Mouse (Mus musculus): ENCODE data around the gene Mllt3. TPM values are rescaled to one million over a fixed set of nuclear protein-coding genes. Genes with fewer than 3 reads are reported as not detected.

Mllt3 gene
- total and polyA plus RNA-seq, 2 experiments: 0.62 to 2.6 TPM

DNA sequence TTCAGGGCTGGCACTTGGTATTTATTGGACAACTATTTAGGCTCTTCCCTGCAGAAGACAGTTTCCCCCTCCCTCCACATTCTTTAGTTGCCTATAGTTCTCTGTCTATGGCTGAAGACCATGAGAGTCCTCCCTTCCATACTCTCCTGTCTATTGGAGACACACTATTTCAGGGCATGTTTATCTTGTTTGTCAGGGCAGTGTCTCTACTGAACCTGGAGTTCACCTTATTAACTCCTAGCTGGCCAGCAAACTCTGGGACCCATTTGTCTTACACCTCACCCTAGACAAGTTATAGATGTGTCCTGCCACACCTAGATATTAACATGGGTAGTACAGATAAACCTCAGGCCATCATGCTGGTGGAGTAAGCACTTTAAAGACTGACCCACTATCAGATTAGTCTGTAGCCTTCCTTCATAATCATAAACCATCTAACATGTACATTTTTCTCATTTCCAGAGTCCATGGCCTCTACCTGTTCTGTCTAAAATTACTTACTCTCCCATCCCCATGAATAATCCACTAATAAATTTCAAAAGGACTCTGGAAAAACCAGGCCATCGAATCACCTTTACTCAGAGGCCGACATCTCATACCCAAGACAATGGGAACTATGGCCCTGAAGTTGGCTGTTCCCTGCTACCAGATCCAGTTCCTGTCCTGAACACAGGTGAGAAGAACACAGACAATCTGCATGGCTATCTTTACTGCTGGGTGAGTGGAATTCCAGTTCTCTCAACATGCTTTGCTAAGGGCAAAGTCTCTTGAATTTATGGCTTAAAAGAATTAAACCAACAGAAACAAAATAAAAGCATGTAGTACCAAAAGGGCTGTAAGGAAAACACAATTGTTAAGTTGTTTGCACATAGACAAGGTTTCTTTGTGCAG lies 195.4 kb downstream of the Mllt3 start:
- no peak overlapping the region for H3K9ac ChIP-seq (ENCODE audit: low read depth, low read length)
- no peak for TF ChIP-seq POLR2A (IDR thresholded peaks at IDR 0.05; ENCODE audit: extremely low read depth, insufficient read depth, low read length)
- no peak for TF ChIP-seq CTCF (IDR thresholded peaks at IDR 0.05; ENCODE audit: low read depth, low read length)
- WGBS: 96% methylated on average over 2 of the region's 2 CpGs
- H3K27ac ChIP-seq (replicated peaks; ENCODE audit: insufficient read depth, low read depth, low read length): no peak overlapping the region
- no peak for DNase-seq (ENCODE audit: extremely low read depth, low read depth, low spot score)
- H3K36me3 ChIP-seq (ENCODE audit: control insufficient read depth, insufficient read depth, low read length): no peaks in the 10 kb centered on the region
- no peaks in the 10 kb centered on the region for H3K27me3 ChIP-seq (ENCODE audit: control insufficient read depth, insufficient read depth, low read length)
- H3K4me1 ChIP-seq (ENCODE audit: control insufficient read depth, insufficient read depth, low read length): no peaks in the 10 kb centered on the region
- H3K4me3 ChIP-seq (ENCODE audit: insufficient read depth, low read depth, low read length): no peak overlapping the region
- no peaks in the 10 kb centered on the region for H3K79me2 ChIP-seq (ENCODE audit: control insufficient read depth, insufficient read depth, low read length)

- Histone ChIP-seq H3K79me2 (ENCODE audit: control insufficient read depth, insufficient read depth, low read length) (no peaks in the 10 kb centered on the region), H3K4me1 (ENCODE audit: control insufficient read depth, insufficient read depth, low read length) (no peaks in the 10 kb centered on the region), H3K4me3 (ENCODE audit: insufficient read depth, low read depth, low read length) (no peak overlapping the region), H3K27ac (replicated peaks; ENCODE audit: insufficient read depth, low read depth, low read length) (no peak overlapping the region), H3K27me3 (ENCODE audit: control insufficient read depth, insufficient read depth, low read length) (no peaks in the 10 kb centered on the region), H3K9ac (ENCODE audit: low read depth, low read length) (no peak overlapping the region), H3K36me3 (ENCODE audit: control insufficient read depth, insufficient read depth, low read length) (no peaks in the 10 kb centered on the region)
- TF ChIP-seq POLR2A (IDR thresholded peaks at IDR 0.05; ENCODE audit: extremely low read depth, insufficient read depth, low read length): no peak
- TF ChIP-seq CTCF (IDR thresholded peaks at IDR 0.05; ENCODE audit: low read depth, low read length): no peak
- 93% methylated on average over 5 of the region's 5 CpGs for WGBS
- no peak for DNase-seq (ENCODE audit: extremely low read depth, low read depth, low spot score)
Observed at GRCm38 (mm10) chr4:87836257-87836656, 196.9 kb downstream of the Mllt3 start.

- H3K27ac ChIP-seq (replicated peaks; ENCODE audit: insufficient read depth, low read depth, low read length): no peak overlapping the region
- H3K36me3 ChIP-seq (ENCODE audit: control insufficient read depth, insufficient read depth, low read length): no peaks in the 10 kb centered on the region
- H3K9ac ChIP-seq (ENCODE audit: low read depth, low read length): no peak overlapping the region
- no peaks in the 10 kb centered on the region for H3K79me2 ChIP-seq (ENCODE audit: control insufficient read depth, insufficient read depth, low read length)
- no peak overlapping the region for H3K4me3 ChIP-seq (ENCODE audit: insufficient read depth, low read depth, low read length)
- 90% methylated on average over 6 of the region's 6 CpGs for WGBS
- no peaks in the 10 kb centered on the region for H3K27me3 ChIP-seq (ENCODE audit: control insufficient read depth, insufficient read depth, low read length)
- no peak for DNase-seq (ENCODE audit: extremely low read depth, low read depth, low spot score)
- no peaks in the 10 kb centered on the region for H3K4me1 ChIP-seq (ENCODE audit: control insufficient read depth, insufficient read depth, low read length)
- no peak for TF ChIP-seq POLR2A (IDR thresholded peaks at IDR 0.05; ENCODE audit: extremely low read depth, insufficient read depth, low read length)
- TF ChIP-seq CTCF (IDR thresholded peaks at IDR 0.05; ENCODE audit: low read depth, low read length): no peak
Observed at GRCm38 (mm10) chr4:87835191-87835590, 198.0 kb downstream of the Mllt3 start.

- Histone ChIP-seq H3K27me3 (ENCODE audit: control insufficient read depth, insufficient read depth, low read length) (no peaks in the 10 kb centered on the region), H3K4me1 (ENCODE audit: control insufficient read depth, insufficient read depth, low read length) (no peaks in the 10 kb centered on the region), H3K27ac (replicated peaks; ENCODE audit: insufficient read depth, low read depth, low read length) (no peak overlapping the region), H3K9ac (ENCODE audit: low read depth, low read length) (no peak overlapping the region), H3K79me2 (ENCODE audit: control insufficient read depth, insufficient read depth, low read length) (no peaks in the 10 kb centered on the region), H3K4me3 (ENCODE audit: insufficient read depth, low read depth, low read length) (no peak overlapping the region), H3K36me3 (ENCODE audit: control insufficient read depth, insufficient read depth, low read length) (no peaks in the 10 kb centered on the region)
- no peak for DNase-seq (ENCODE audit: extremely low read depth, low read depth, low spot score)
- TF ChIP-seq POLR2A (IDR thresholded peaks at IDR 0.05; ENCODE audit: extremely low read depth, insufficient read depth, low read length) (no peak), CTCF (IDR thresholded peaks at IDR 0.05; ENCODE audit: low read depth, low read length) (no peak)
- WGBS: 94% methylated on average over 2 of the region's 2 CpGs
Observed at GRCm38 (mm10) chr4:87834310-87834709, 198.9 kb downstream of the Mllt3 start.

GRCm38 (mm10) chr4:87830794-87831306 lies 202.3 kb downstream of the Mllt3 start:
- no peak overlapping the region for H3K9ac ChIP-seq (ENCODE audit: low read depth, low read length)
- H3K27ac ChIP-seq (replicated peaks; ENCODE audit: insufficient read depth, low read depth, low read length): no peak overlapping the region
- no peak overlapping the region for H3K4me3 ChIP-seq (ENCODE audit: insufficient read depth, low read depth, low read length)
- H3K4me1 ChIP-seq (ENCODE audit: control insufficient read depth, insufficient read depth, low read length): no peaks in the 10 kb centered on the region
- no peaks in the 10 kb centered on the region for H3K79me2 ChIP-seq (ENCODE audit: control insufficient read depth, insufficient read depth, low read length)
- H3K36me3 ChIP-seq (ENCODE audit: control insufficient read depth, insufficient read depth, low read length): no peaks in the 10 kb centered on the region
- TF ChIP-seq POLR2A (IDR thresholded peaks at IDR 0.05; ENCODE audit: extremely low read depth, insufficient read depth, low read length) (no peak), CTCF (IDR thresholded peaks at IDR 0.05; ENCODE audit: low read depth, low read length) (no peak)
- H3K27me3 ChIP-seq (ENCODE audit: control insufficient read depth, insufficient read depth, low read length): no peaks in the 10 kb centered on the region
- DNase-seq (ENCODE audit: extremely low read depth, low read depth, low spot score): no peak
- WGBS: 89% methylated on average over 6 of the region's 6 CpGs

All from liver, adult 2 months (tissue).